Mouse (Mus musculus) cortical plate, adult 2 months (tissue): Measurements from ENCODE around the gene Zfp207. TPM values are rescaled to one million over a fixed set of nuclear protein-coding genes. Genes with fewer than 3 reads are reported as not detected.
A peak's percentile ranks its signal among the peaks of the same experiment; 100 is the strongest.
"Not testable (repeated sequence)": the region's sequence is repeated elsewhere in the genome, so short reads cannot be mapped to it uniquely, and the experiment has no call there.

Source experiments
- H3K27ac ChIP-seq: fragments of 200-500 bp; 2 replicates; pipeline ENCODE4 v1.5.1; 2012; ENCODE audit warnings: low read length, control low read depth, inconsistent platforms; ENCODE audit not compliant: insufficient read depth
- H3K4me1 ChIP-seq: fragments of 200-500 bp; 2 replicates; pipeline ENCODE4 v1.6.1; 2011; ENCODE audit warnings: low read length; ENCODE audit not compliant: control insufficient read depth, insufficient read depth
- H3K4me3 ChIP-seq: fragments of 200-500 bp; 2 replicates; pipeline ENCODE4 v1.5.1; 2011; ENCODE audit warnings: mild to moderate bottlenecking, low read length, control low read depth; ENCODE audit not compliant: insufficient read depth
- CTCF ChIP-seq: fragments of 200-500 bp; IDR thresholded peaks from 2 replicates; pipeline ENCODE4 v1.5.1; 2011; ENCODE audit warnings: mild to moderate bottlenecking, control low read depth, low read length; ENCODE audit not compliant: insufficient read depth; ENCODE audit errors: extremely low read depth
- POLR2A ChIP-seq: fragments of 200-500 bp; IDR thresholded peaks from 2 replicates; pipeline ENCODE4 v1.6.1; 2011; ENCODE audit warnings: mild to moderate bottlenecking, low read length, control low read depth; ENCODE audit not compliant: insufficient read depth; ENCODE audit errors: extremely low read depth
- polyA plus RNA-seq: library from polyadenylated mRNA; depleted of rRNA; stranded (reverse); fragments of >200 nt; gene quantifications from 2 replicates; pipeline ENCODE4 v1.2.3, GENCODE M21; 2012

Zfp207 gene
- polyA plus RNA-seq, 1 experiment: 121 TPM

DNA sequence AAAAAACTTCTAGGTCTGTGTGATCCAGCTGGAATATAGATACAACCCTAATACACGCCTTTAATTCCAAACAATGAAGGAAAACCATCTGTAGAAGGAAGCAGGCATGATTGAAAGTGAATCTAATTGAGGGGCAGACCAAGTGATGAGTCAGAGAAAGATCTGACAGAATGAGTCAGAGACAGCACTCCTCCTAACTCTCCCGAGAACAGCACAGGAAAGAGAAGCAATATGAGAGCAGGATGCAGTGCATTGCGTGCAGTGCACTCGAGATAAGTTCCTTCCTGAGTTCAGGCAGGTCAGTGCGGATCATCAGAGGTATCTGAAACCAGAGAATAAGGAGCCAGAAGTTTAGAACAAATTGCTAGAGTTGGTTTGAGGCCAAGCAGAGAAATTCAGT, 34.0 kb downstream of the Zfp207 start:
- TF ChIP-seq POLR2A (no peak), CTCF (no peak)
- H3K4me3 ChIP-seq: no peak overlapping the region
- H3K4me1 ChIP-seq: no peaks in the 10 kb centered on the region; the same call in 1 of the 2 replicates
- no peak overlapping the region for H3K27ac ChIP-seq

- TF ChIP-seq CTCF: no peak
- TF ChIP-seq POLR2A: no peak
- no peaks in the 10 kb centered on the region for H3K4me1 ChIP-seq
- H3K27ac ChIP-seq: no peak overlapping the region
- no peak overlapping the region for H3K4me3 ChIP-seq
Observed at GRCm38 (mm10) chr11:80419743-80420142, 36.7 kb downstream of the Zfp207 start.

- Histone ChIP-seq H3K4me3 (no peak overlapping the region), H3K4me1 (no peaks in the 10 kb centered on the region), H3K27ac (no peak overlapping the region)
- no peak for TF ChIP-seq CTCF
- no peak for TF ChIP-seq POLR2A
Observed at GRCm38 (mm10) chr11:80420202-80420984, 37.3 kb downstream of the Zfp207 start.

DNA sequence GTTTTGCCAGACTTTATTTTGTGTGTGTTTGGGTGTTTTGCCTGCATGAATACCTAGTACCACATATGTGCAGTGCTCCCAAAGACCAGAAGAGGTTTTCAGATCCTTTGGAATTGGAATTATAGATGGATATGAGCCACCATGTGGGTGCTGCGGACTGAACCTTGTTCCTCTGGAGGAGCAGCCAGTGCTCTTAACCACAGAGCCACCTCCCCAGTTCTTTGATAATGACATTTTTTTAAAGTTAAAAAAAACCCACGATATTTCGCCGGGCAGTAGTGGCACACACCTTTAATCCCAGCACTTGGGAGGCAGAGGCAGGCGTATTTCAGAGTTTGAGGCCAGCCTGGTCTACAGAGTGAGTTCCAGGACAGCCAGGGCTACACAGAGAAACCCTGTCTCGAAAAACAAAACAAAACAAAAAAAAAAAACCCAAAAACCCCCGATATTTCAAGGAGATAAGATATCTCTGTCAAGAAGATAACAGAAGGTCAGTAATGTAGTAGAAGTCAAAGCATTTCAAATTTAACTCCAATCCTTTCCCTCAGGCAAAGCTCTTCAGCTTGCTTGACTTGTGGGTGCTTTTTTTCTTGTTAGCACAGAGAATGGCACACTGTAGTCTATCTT, 38.5 kb downstream of the Zfp207 start:
- H3K4me1 ChIP-seq: no peaks in the 10 kb centered on the region
- H3K27ac ChIP-seq: no peak overlapping the region
- H3K4me3 ChIP-seq: no peak overlapping the region
- TF ChIP-seq POLR2A: no peak
- no peak for TF ChIP-seq CTCF

DNA sequence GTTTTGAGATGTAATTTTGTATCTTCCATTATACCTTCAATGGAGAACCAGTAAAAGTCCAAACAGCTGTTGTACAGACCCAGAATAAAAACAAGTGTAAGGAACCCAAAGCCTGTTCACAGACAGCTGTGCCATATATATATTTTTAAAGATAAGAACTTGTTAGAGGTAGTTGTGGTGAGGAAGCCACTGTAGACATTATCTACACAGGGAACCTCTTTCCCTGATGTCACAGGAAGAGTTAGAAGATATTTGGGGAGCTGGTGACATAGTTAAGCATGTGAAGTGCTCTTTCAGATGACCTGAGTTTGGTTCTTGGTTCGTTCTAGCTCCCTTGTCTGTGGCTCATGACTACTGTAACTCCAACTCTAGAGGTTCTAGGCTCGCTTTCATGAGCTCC, 41.6 kb downstream of the Zfp207 start:
- no peak overlapping the region for H3K4me3 ChIP-seq
- H3K4me1 ChIP-seq: no peaks in the 10 kb centered on the region; the same call in 1 of the 2 replicates
- no peak overlapping the region for H3K27ac ChIP-seq
- TF ChIP-seq POLR2A (no peak), CTCF (no peak)

- Histone ChIP-seq H3K4me1 (peaks cover 2% of the 10 kb centered on the region; the same call in 1 of the 2 replicates), H3K4me3 (no peak overlapping the region), H3K27ac (no peak overlapping the region)
- TF ChIP-seq CTCF (no peak), POLR2A (no peak)
Observed at GRCm38 (mm10) chr11:80425247-80425778, 42.2 kb downstream of the Zfp207 start.

- not testable (repeated sequence) for H3K4me1 ChIP-seq, H3K4me3 ChIP-seq, H3K27ac ChIP-seq
Observed at GRCm38 (mm10) chr11:80426029-80426813, 43.1 kb downstream of the Zfp207 start.

DNA sequence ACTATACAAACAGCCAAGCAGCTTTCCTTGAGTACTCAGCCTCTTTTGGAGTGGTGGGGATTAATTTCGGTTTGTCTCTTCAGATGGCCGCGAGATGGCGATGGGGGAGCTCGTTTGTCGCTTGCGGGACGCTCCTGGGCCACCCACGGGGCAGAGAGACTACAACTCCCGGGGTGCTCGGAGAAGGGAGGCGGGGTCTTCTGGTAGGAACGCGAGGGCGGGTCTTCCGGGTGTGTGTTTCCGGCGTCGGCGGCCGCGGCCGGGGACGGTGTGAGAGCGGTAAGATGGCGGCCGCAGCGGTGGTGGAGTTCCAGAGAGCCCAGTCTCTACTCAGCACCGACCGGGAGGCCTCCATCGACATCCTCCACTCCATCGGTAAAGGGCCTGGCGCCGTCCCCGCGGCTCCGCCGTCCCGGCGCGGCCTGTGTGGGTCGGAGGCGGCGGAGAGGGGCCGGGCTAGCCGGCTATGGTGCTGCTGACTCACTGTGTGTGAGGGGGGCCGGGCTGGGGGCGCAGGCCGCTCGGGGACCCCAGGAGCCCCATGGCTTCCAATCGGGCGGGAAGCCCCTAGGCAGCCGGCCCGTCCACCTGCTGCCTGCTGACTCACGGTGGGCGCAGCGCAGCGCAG, 45.4 kb downstream of the Zfp207 start, which contains the start of gene Psmd11:
TSS of gene Psmd11 (plus strand) at position 235 of the 628 bp plus-strand sequence.
- TF ChIP-seq CTCF (peak; percentile 57), POLR2A (0 out of 2 replicates have a peak, but pooled peaks have one; percentile 57)
- Histone ChIP-seq H3K4me3 (peak within 1 kb of the TSS; percentile 95), H3K4me1 (peaks cover 2% of the 10 kb centered on the region; the same call in 1 of the 2 replicates), H3K27ac (peak within 1 kb of the TSS; percentile 95)

DNA sequence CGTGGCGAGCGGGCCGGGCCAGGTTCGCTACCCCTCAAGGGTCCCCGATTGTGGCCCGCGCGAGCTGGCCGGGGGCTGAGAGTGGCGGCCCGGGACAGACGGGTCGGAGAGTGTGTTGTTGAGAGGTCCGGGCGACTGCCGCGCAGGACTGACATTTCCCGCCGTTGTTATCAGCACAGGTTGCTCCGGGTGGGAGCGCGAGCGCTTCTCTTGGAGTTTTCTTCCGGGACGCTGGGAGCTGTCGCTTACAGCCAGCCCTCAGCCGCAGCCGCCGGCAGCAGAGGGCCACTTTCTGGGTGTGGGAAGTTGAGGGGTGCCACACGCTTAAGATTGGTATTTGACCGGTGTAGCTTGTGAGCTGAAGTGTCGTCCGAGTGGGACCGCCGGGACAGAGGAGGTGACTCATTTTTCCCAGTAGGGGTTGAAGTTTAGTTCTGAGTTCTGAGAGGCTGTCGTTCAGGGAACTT, 46.0 kb downstream of the Zfp207 start:
- peak overlapping the region; percentile 95 for H3K4me3 ChIP-seq
- no peak for TF ChIP-seq CTCF
- TF ChIP-seq POLR2A: no peak
- peaks cover 2% of the 10 kb centered on the region; the same call in 1 of the 2 replicates for H3K4me1 ChIP-seq
- peak overlapping the region; percentile 95; the same call in 1 of the 2 replicates for H3K27ac ChIP-seq
